Mouse (Mus musculus) B cell, adult 2 months (primary cell): Measurements from ENCODE around the gene Gpx7.
A peak's percentile ranks its signal among the peaks of the same experiment; 100 is the strongest.

Experiments
- DNase-seq, 2 experiments: peaks; one replicate each; pipeline ENCODE4 v3.0.0; 2022

The Gpx7 gene

GRCm38 (mm10) chr4:108406861-108407401, at the start of gene Gpx7:
TSS of gene Gpx7 (minus strand) at chr4:108406961.
- no peak for DNase-seq

DNA sequence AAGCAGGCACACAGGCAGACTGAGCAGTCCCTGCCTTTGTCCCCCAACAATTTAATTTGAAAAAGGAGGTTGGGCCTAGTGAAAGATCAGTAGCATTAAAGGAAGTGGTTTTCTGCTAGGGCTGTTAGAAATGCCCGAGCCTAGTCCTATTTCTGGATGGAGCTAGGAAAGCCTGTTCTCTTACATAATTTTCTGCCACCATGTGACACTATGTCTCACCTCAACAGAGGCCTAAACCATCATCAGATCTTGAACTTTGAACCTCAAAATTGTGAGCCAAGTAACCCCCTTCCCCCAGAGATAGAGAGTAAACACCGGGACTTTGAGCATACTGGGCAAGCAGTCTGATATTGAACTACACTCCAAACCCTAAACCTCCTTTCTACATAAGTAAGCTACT, 49.3 kb upstream of the Gpx7 start:
- peak in 1 of 2 experiments; percentile 27 for DNase-seq

DNA sequence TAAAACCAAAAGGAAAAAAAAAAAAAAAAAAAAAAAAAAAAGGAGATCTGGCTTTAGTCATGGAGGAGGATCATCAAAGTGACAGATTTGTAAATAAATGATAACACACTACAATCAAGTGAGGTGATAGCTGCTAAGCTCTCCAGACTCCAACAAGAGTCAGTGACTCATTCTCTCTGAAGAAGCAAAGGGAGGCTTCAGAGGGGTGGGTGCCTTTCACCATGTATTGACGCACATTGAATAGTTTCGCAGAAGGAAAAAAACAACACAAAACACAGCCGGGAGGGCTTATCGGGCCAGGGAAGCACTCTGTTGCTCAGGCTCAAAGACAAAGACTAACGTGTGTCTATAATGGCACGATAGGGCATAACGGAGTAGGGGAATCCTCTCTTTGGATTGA, 41.3 kb upstream of the Gpx7 start:
- DNase-seq, result no peak

DNA sequence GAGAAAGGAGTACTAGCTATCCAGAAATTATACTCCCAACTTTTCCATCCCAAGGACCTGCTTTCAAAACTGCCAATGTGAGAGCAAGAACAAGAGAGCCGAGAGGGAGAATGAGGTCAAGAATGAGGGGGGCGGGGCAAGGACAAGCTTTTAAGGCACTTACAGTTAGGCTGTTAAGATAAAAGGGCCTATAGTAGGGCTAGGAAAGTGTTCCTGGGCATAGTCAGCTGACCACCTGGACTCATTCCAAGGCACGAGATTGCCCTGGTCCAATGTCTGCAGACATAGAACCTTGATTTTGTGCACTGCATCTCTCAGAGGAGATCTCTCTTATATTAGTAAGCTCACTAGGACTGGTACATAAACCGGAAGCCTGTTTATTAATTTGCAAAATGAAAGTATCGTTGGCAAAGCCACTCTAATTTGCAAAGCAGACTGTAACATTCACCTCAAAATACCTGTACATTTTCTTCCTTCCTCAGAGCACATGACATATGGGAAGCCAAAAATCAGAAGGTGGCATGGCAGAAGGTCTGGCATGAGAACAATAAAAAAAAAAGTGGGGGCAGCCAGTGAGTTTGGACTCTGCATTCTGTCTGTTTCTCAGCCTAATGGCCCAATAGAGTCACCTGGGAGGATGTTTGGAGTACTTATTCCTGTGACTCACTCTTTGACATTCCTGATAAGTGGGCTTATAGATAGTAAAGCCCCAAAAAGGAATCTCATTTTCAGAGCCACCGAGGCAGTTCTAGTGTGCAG, 31.5 kb upstream of the Gpx7 start:
- DNase-seq, result no peak

DNA sequence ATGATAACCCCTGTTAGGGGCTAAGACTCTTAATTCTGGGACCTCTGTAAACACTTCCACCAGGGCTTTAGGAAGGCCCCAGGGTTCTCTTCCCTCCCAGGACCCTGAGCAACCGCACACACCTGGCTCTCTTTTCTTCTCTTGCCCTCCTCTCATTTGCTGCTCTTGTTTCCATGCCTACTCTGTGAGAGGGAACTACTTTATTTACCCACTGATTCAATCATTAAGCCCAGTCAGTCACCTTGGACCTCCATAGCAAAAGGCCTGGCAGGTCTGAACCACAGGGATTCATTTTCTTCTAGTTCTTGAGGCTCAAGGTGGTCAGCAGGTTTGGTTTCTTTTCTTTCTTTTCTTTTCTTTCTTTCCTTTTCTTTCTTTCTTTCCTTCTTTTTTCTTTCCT, 29.5 kb upstream of the Gpx7 start:
- no peak for DNase-seq

DNA sequence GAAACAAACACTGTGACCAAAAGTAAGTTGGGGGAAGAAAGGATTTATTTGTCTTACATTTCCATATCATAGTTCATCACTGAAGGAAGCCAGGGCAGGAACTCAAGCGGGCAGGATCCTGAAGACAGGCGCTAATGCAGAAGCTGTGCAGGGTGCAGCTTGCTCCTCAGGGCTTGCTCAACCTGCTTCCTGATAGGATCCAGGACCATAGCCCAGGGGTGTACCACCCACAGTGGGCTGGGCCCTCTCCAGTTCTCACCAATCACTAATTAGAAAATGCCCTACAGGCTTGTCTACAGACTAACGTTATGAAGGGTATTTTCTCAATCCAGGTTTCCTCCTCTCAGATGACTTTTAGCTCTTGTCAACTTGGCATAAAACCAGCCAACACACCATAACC, 28.9 kb upstream of the Gpx7 start:
- DNase-seq, result no peak

- no peak for DNase-seq
These were observed 28.0 kb upstream of the Gpx7 start for GRCm38 (mm10) chr4:108434781-108435180.

DNA sequence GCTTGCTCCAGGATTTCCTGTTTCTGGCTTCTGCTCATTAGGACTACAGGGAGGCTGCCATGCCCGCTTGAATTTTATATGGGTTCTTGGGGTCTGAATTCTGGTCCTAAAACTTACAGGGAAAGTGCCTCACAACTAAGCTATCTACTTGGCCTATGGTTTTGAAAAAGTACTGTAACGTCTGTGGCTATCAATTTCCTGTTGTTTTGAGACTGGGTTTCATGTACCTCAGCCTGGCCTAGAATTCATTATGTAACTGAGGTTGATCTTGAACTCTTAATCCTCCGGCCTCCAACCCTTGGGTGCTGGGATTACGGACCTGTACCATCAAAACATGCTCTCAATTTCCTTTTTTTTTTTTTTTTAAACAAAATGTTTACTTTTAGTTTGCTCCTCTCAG, 27.5 kb upstream of the Gpx7 start:
- no peak for DNase-seq

GRCm38 (mm10) chr4:108433341-108433740, 26.6 kb upstream of the Gpx7 start:
- no peak for DNase-seq

DNA sequence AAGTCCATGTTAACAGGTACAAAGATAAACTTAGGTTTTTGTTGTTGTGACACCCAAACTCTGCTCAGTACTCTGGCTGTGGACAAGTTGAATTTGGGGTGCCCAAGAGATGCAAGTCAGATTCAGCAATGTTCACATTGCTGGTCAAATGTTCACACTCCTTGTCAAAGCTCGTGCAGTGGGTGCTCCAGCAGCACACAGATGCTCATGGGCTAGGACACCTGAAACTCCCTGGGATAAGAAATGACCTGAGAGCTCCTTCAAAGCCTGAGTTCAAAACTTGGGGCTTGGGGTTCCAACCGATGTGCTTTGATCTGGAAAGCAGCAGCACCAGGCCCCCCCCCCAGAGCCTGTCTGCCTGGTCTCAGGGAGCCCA, 24.8 kb upstream of the Gpx7 start:
- no peak for DNase-seq

DNA sequence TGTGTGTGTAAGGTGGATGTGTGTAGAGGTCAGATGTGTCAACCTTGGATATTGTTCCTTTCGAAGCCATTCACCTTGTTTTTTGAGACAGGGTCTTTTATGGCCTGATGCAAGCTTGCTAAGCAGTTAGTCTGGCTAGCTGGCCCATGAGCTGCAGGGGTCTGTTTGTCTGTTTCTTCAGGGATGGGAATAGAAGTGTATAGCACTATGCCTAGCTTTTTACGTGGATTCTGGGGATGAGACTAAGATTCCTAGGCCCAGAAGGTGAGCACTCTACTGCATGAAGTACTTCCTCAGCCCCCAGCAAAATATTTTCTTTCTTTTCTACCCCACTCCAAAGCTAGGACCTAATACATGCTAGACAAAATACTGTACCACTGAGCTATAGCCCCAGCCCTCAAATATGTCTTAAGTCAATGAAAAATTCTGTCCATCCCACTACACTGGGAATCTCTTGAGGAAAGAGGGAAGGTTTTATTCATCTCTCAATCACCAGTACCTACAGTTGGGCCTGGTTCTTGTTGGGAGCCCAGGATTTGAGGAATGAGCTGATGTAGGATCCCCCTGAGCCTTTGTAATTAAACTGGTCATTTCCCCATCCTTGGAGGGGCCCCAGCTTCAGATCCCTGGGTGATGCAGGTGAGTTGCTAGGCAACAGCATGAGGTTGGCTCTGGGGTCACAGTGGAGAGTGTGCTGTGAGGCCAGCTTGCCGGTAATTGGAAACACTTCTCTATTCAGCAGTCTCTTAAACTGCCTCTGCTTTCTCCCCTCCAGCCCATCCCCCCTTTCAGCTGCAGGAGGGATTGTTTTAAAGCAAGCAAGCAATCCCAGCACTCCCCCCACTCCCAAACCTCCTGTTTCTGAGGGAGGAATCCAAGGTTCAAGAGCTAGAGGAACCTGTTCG, 24.1 kb upstream of the Gpx7 start:
- no peak for DNase-seq

- peak; percentile 36 to 44 for DNase-seq
These were observed 21.6 kb upstream of the Gpx7 start for GRCm38 (mm10) chr4:108428341-108428721.

GRCm38 (mm10) chr4:108427719-108428340, 21.1 kb upstream of the Gpx7 start:
- no peak for DNase-seq

DNA sequence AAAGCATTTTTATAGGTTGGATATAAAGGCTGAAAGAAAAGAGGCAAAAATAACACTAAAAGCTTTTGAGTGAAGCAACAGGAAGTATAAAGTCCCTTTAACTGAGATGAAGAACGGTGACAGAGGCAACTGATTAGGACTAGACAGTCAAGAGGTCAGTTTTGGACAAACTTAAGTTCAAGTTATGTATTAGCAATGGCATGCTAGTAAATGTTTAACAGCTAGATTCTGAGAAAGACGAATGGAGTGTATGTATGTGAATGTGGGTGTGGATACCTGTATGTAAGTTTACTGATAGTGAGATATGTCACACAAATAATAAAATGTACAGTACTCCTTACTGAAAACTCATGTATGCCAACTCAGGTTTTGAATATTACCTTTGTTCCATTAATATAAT, 17.8 kb upstream of the Gpx7 start:
- DNase-seq, result no peak

DNA sequence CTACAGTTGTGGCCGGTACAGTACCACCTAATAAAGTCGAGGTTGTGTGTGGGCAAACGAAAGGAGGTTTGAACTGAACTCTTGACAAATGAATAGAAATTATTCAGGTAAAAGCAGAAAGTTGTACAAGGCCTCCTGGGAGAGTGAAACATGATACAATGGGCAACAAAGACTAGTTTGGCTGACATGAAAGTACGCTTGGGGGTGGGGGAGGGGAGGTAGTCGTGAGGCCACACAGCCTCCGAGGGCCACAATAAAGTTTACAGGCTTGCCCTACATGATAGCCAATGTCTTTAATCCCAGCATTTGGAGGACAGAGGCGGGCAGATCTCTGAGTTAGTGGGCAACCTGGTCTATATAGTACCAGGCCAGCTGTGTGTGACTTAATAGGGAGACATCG, 860 bp upstream of the Gpx7 start:
- no peak for DNase-seq

DNA sequence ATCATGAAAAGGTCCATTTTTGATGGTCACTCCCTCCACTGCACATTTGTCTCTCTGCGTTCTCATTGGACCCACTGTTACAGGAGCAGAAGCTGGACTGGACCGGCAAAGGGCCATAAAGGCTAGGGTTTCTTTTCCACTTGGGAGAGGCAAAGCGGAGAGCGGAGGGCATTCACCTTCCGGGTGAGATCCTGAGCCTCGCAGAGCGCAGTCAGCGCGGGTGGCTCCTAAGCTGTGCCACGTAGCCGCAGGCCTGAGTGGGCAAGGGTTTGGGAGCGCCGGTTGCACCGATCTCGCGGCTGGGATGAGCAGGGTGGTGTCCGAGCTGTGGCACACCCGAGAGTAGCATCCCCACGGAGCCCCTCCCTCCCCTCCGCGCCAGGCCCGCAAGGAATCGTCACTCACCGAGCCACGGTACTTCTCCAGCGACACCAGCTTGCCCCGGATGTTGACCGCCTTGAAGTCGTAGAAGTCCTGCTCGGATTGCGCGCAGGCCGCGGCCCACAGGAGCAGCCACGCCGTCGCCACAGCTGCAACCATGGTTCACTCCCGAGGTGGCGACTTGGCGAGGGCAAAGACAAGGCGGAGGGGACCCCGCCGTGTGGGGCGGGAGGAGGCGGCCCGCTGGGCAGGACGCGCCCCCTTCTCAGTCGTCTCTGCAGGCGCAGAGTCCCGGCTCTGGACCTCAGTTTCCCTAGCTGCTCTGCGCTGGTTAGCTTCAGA, 462 bp downstream of the Gpx7 start:
- DNase-seq, result peak; percentile 47 to 52

DNA sequence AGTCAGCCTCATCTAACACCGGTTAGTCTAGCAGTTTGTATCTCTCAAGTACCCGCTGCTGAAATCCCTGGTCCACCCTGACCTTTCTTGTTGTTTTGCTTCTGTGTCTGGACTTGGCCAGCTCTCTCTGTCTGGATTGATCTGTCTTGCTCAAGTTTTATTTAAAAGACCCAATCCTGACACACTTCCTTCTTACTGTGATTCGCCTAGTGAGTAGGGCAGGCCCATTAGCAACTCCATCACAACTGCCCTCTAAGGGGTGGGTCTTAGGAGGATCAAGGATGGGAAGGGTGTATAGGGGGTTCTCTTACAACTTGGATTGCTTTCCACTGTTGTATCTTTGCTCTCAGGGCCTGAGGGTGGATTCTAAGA, 1.0 kb downstream of the Gpx7 start:
- DNase-seq, result no peak

GRCm38 (mm10) chr4:108403861-108404635, 2.7 kb downstream of the Gpx7 start:
- DNase-seq, result no peak

GRCm38 (mm10) chr4:108400395-108400794, 6.4 kb downstream of the Gpx7 start:
- no peak for DNase-seq

GRCm38 (mm10) chr4:108394236-108394635, 12.5 kb downstream of the Gpx7 start:
- no peak for DNase-seq

DNA sequence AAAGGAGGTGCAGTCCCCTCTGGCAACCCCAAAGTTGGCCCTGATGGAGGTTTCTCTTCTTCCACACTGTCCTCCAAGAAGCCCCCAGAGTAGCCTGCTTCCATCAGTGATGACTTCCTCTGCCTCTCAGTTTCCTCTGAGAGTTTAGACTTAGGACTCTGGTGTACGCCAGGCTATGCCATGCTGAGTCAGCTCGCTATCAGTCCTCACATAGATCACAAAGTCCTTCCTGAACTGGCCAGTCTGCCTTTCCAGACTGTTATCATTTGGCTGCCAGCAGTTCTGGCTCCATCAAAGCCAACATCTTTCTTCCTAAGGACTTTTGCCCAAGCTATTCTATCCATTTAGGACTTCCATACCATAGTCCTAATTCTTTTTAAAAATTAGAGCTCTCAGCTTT, 14.2 kb downstream of the Gpx7 start:
- no peak for DNase-seq

DNA sequence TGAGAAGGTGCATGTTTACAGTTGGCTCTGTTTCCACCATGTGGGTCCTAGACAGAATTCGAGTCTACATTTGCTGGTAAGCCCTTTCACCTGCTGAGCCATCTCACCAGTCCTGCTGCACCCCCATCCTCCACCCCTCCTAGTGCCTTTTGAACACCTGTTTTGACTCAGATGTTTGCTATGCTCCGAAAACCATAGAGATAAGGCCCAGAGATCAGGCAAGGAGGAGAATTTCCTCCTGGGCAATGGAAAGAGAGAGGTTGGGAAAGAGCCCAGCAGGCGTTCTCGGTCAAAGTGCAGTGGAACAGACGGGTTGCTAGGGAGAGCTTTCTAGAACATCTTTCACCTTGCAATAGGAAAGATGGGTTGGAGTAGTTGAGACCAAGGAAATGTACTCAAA, 15.6 kb downstream of the Gpx7 start:
- no peak for DNase-seq
